Mouse (Mus musculus) stomach, postnatal 0 days (tissue): ENCODE measurements around the gene Slco2b1.

ENCODE experiments used
- CTCF ChIP-seq: IDR thresholded peaks from 2 replicates; pipeline ENCODE4 v1.5.1; 2016; ENCODE audit warnings: antibody characterized with exemption, low read depth, mild to moderate bottlenecking, moderate library complexity
- EP300 ChIP-seq: optimal IDR thresholded peaks from 2 replicates; pipeline ENCODE3; 2016; ENCODE audit warnings: antibody characterized with exemption

- TF ChIP-seq CTCF (no peak), EP300 (no peak)
Measured at GRCm38 (mm10) chr7:99699709-99700151, 11.4 kb downstream of the Slco2b1 start.
